Mouse (Mus musculus): ENCODE results near the gene Hist1h4n.

Gene Hist1h4n

DNA sequence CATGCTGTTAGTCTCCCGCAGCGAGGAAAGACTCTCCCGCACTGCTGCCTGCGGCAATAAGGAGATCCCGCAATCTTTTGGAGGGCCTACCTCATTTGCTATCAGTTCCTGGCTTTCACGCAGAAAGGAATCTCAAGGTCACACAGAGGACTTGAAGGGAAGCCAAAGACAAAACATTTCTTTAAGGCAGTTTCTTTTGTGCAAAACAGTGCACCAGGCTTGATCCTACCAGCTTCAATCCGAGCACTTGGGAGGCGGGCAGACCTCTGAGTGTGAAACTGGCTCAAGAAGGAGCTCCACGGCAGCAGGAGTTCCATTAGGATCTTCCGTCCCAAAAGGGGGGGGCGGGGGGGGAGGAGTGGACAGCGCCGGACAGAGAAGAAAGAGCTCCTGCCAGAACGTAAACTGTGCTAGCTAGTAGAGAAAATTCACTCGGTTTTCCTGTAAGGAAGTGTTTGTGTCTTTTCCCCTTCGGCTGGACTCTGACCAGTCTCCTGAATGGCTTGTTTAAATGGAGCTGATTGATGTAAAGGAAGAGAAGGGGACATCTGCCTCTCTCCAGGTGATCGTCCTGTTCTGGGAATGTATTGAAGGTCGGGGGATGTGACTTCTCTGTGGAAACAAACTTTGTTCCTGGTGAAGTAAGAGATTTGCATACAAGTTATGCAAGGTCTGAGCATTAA lies 41.3 kb downstream of the Hist1h4n start:
- DNase-seq = no peak

DNA sequence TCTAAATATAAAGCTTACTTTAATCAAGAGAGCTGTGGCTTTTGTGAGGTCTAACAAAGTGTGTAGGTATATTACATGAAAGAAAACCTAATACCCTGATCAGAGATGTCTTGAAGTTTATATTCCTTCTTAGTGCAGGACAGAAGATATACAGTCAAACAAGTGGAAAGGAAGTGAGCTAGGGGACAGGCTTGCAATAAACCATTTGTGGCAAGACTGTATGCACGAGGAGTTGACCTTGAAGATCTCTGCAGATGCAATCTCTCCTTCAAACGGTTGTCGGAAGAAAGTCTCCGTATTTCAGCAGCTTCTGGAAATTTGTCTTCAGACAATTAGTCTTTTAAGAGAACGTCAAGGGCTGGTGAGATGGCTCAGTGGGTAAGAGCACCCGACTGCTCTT lies 42.1 kb downstream of the Hist1h4n start:
- DNase-seq = no peak

DNA sequence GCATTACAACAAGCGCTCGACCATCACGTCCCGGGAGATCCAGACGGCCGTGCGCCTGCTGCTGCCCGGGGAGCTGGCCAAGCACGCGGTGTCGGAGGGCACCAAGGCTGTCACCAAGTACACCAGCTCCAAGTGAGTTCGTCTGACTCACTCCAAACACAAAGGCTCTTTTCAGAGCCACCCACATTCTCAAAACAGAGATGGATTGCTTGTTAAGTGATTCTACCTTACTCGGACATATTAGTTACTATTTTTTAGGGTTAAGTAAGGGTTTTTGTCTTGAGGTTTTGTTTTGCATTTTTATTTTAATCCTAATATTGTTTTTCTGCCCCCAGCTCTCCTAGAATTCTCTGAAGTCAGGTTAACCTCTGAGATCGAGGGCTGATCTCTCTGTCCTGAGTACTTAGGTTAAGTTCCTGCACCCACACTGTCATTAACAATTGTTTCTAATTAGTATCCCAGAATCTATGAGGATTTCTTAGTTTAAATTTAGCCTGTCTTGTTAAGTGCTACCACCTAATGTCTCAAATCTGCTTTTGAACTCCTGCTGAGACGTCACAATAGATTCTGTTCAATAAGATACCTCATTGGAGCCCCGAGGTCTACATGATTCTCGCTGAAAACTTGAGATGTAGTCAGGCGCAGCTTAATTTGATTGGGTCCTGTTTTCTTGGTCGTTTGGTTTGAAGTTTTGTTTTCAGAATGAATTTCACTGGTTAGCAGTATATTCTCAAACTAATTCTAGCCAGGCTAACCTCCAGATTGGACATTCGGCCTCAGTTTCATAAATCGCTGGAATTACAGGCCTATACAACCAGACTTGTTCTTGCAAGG lies 44.0 kb downstream of the Hist1h4n start:
- DNase-seq = no peak

DNA sequence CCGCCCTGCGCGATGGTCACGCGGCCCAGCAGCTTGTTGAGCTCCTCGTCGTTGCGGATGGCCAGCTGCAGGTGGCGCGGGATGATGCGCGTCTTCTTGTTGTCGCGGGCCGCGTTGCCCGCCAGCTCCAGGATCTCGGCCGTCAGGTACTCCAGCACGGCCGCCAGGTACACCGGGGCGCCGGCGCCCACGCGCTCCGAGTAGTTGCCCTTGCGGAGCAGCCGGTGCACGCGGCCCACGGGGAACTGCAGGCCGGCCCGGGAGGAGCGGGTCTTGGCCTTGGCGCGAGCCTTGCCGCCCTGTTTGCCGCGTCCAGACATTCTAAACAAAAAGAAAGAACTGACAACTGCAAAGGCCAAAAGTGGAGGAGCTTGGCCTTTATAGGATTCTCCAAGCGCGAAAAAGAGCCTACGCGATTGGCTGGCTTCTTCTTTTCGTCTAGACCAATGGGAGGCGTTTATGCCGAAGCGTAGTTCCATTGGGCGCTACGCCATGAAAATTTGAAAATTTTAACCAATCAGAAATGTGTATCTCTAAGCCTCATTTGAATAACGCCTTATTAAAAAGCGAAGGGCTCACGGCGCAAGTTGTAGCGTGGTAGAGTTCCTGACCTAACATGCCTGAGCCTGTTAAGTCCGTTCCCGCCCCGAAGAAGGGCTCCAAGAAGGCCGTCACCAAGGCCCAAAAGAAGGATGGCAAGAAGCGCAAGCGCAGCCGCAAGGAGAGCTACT lies 44.9 kb downstream of the Hist1h4n start, which contains the start of the genes Hist1h2an and Hist1h2bp:
Hist1h2an (minus strand) TSS at position 320 of the 731 bp plus-strand sequence.
Hist1h2bp (plus strand) TSS at position 563 of the 731 bp plus-strand sequence.
- peak; percentile 84 for DNase-seq

DNA sequence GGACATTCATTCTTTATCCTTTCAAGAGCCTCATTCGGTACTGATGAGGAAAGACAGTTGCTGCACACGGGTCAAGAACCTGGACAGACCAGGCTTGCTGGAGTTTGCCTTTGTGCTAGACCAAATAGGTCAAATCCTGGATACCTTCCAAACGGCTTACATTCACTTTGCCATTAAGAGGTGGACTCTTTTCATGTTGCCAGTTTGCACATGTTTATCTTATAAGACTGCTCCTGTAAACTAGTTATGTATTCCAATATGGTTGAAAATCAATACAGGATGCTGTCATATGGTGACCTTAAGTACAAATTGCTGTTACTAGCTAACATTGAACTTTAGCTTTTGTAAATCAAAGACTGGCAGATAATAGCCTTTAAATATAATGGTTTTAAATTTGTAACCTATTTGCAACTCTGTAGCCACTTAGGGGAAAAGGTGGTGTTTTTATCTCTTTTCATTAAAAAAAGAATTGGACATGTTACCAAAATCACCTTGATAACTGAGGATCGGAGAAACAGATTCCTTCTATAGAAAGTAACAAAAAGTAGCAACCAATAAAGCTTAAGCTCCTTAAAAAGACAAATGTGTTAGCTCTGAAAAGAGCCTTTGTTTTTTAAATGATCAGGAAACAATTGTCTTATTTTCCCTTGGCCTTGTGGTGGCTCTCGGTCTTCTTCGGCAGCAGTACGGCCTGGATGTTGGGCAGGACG lies 45.7 kb downstream of the Hist1h4n start:
- DNase-seq = no peak

GRCm38 (mm10) chr13:21784311-21784710 lies 47.7 kb downstream of the Hist1h4n start:
- DNase-seq = no peak

GRCm38 (mm10) chr13:21783734-21784161 lies 48.2 kb downstream of the Hist1h4n start:
- peak; percentile 52 for DNase-seq

DNA sequence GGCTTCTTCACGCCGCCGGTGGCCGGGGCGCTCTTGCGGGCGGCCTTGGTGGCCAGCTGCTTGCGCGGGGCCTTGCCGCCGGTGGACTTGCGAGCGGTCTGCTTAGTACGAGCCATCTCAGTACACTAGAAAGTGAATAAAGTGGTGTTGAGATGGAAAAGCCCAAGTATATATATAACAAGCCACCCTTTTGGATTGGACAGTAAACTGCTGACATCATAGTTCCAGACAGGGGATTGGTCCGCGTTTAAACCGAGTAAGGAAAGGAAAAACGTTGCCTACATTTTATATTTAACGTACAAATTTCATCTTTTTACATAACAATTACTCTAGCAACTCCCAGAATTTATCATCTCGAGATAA lies 48.8 kb downstream of the Hist1h4n start, which contains the start of gene Hist1h3i:
Hist1h3i (minus strand) TSS at position 116 of the 363 bp plus-strand sequence.
- peak; percentile 71 for DNase-seq

- peak; percentile 40 for DNase-seq
Measured at GRCm38 (mm10) chr13:21782361-21783254, 49.4 kb downstream of the Hist1h4n start.
